Mouse (Mus musculus) inflammation-experienced regulatory T-cells, adult 6 months (primary cell): ENCODE results near the gene Shroom3. TPM values are rescaled to one million over a fixed set of nuclear protein-coding genes. Genes with fewer than 3 reads are reported as not detected.

Source experiments
- ATAC-seq: one replicate; pipeline ENCODE4 v1.8.0; 2017
- polyA plus RNA-seq, 3 experiments: library from polyadenylated mRNA; unstranded; fragments of 100-300 nt; shearing (Covaris generic); gene quantifications; one replicate each; pipeline ENCODE4 v1.2.1; 2017

Shroom3 gene
- polyA plus RNA-seq, 3 experiments from 2014 or later = 0.05 TPM; not detected in 2

DNA sequence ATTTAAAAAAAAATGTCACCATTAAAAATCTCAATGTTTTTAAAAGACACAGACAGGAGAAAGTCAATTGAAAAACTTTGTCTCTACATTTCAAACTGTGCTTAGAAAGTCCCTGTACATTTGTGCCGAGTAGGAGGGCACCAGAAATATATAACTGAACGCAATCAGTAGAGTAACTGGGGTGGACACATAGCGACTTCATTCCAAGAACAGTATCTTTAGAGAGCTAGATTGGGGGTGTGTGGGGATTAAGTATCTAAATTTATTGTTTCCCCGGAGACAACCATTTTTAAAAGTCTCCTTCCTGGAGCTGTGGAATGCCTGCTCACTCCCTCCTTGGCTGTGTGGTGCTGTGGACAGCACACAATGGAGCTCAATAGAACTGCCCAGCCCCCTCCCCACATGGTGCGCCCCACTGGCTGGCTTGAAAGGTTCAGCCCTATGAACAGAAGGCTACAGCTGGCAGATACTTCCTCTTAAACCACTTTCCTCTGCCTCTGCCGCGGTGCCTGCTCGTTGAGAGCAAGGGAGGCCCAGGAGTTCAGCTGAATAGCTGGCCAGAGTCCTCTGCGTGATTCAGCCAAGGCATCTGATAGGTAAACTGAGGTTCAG, 127.8 kb downstream of the Shroom3 start:
- no peak for ATAC-seq

DNA sequence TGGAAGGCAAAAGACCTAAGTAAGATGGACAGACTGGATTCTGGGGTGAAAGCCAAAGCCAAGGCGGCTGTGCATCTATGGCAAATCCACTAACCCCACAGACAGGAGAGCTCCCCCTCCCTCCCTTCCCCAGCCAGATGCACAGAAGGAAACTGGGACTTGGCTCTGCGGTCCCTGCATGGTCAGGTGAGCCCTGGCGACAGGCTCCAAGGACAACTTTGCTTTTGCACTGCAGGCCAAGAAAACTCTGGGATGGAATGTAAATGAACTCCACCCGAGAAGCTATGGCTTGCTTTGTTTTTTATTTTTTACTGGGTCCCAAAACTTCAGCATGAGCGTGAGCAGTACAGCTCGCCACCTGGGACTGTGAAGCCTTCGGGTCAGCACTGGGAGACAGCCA, 128.5 kb downstream of the Shroom3 start:
- no peak for ATAC-seq

DNA sequence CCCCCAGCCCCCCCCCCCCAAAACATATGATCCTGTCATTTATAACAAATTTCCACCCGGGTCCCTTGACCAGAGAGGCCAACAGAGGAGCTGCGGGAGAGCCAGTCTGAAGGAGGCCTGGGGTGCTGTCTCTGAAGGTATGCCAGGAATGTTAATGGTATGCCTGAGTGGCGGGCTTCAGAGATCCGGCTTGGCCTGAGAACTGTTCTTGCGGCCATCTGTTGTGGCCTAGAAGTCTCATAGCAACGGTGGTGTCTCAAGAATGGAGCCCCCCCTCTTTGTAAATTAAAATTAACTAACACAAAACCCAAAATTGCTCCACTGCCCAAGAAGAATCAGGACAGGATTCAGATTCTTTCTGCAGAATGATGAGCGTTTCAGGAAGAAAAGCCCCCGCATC, 129.7 kb downstream of the Shroom3 start:
- ATAC-seq = no peak

- no peak for ATAC-seq
These were observed 130.3 kb downstream of the Shroom3 start for GRCm38 (mm10) chr5:92813562-92813961.

DNA sequence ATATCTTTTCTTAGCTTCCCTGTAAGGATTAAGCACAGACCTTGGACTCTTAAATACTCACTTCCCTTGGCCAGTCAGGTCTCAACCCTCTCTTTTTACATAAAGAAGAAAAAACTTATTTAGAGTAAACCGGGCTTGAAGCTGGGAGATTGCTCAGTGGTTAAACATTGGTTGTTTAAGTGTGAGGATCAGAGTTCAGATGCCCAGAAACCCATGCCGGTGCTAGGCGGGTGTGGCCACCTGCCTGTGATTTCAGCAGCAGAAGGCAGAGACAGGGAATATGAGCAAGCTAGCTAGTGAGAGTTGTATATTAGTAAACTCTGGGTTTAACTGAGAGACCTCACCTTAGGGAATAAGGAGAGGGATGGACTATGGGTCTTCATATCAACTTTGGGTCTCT, 131.4 kb downstream of the Shroom3 start:
- no peak for ATAC-seq

DNA sequence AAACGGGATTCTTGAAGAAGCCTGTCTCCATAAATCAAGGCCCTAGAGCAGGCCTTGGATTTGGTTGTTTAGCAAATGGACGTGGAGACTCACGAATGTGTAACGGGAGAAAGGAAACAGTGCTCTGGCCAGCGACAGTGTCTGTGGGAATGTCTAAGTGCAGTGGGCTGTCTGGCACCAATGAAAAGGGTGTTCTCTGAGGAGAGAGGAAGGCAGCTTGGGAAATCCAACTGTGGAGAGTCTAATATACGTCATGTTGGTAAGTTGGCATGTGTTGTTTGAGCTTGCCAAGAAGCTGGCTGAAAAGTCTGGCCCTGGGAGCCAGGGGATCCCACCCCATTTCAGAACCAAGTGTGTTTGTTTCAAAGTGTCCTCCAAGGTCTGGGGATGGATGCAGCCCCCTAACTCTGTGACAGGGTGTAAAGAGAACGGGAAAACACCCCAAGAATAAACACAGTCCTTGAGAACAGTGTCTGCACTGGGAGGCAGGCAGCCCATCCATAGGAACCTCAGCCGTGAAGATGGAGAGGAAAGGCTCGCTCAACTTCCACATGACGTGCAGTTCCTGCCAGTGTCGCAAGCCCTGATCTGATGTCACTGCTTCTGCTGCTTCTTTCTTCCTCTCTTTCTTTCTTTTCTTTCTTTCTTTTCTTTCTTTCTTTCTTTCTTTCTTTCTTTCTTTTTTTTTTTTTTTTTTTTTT, 134.0 kb downstream of the Shroom3 start:
- no peak for ATAC-seq

- no peak for ATAC-seq
These were observed 138.1 kb downstream of the Shroom3 start for GRCm38 (mm10) chr5:92821370-92821769.

GRCm38 (mm10) chr5:92823495-92823894, 140.3 kb downstream of the Shroom3 start:
- no peak for ATAC-seq

DNA sequence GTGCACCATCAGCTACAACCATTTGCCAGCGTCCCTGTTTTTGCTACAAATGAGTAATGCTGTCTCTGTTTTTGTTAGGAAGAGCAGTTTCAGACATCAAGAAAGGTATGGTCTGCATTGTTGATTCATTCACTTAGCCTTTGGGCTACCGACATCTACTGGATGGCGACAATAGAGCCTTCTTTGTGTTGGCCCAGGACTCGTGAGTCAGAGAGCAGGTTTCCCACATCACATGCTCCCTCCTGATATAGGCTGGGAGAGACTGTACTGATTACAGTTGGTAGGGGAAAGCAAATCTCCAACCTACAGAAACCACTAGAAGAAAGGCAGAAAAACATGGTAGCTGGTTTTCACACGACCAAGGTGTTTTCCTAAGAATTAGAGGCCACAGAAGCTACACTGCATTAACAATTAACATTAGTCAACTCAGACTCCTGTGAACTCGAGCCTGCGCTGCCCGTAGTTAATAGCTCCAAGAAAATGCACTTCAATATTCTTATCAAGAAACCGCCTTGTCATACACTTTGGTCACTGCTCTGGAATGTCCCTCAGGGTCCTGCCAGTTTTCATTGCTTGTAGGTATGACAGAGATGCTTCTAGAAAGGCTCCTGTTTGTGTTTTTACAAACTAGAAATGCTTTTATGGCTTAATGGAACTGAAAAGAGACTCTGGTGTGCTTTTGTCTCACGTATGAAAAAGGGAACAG, 141.2 kb downstream of the Shroom3 start:
- no peak for ATAC-seq

GRCm38 (mm10) chr5:92830391-92830790, 147.2 kb downstream of the Shroom3 start:
- no peak for ATAC-seq

- ATAC-seq = no peak
These were observed 151.3 kb downstream of the Shroom3 start for GRCm38 (mm10) chr5:92834513-92834912.

- ATAC-seq = no peak
These were observed 154.1 kb downstream of the Shroom3 start for GRCm38 (mm10) chr5:92837311-92837710.

GRCm38 (mm10) chr5:92838351-92838784, 155.1 kb downstream of the Shroom3 start:
- no peak for ATAC-seq

- ATAC-seq = no peak
These were observed 156.1 kb downstream of the Shroom3 start for GRCm38 (mm10) chr5:92839314-92839713.

- no peak for ATAC-seq
These were observed 158.2 kb downstream of the Shroom3 start for GRCm38 (mm10) chr5:92841474-92841873.

- no peak for ATAC-seq
These were observed 159.2 kb downstream of the Shroom3 start for GRCm38 (mm10) chr5:92842417-92842816.

DNA sequence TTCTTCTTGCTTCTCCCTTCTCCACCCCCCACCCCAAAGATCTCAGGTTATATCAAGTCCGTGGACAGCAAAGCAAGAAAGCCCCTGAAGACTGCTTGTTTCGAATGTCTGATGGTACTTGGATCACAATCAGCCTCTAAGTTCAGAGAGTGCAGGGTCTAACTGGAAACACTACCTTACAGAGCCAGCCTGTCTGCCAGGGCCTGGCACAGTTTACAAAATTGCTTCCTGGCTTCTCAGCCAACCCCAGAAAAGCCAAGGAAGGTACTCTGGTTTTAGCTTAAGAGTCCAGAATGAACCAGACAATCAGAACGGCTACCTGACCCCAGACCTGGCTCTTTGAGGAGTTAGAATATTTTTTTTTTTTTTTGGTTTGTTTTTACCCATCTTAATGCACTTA, 159.6 kb downstream of the Shroom3 start:
- no peak for ATAC-seq

DNA sequence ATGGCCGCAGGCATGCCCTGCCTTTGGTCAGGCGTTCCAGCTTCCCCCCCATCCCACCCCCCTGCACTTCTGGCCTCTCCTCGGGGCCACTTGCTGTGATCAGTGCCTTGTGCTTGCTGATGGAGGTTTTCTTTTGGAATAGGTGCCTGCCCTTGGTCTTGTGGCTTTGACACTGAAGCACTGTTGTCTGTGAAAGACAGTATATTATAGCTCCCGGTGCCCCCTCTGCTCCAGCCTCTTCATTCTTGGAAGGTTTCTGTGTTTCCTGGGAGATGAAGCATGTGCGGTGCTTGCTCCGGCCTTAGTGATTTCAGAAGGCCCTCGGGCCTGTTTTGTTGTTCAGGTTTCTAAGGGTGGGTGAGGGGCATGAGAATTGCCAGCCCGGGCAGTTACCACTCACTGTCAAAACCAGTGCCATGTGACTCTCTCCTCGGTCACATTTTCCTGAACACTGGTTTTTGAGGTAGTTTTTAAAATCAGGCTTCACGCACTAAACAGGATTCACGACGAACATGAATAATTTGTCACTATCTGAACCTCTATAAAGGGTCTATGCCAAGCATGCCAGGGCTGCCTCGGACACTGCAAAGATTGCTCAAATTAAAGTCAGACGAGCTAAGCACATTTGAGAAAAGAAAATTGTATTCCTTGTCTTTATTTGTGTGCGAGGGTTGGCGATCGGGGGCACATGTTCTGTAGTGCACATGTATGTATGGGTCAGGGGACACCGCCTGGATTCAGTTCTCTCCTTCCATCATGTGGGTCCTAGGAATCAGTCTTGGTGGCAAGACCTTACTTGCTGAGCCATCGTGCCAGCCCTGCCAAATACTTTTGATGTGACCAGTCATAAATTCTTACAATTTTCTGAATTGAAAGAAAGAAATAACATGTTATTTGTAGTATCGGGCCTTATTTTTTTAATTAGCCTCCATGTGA, 160.9 kb downstream of the Shroom3 start:
- no peak for ATAC-seq

GRCm38 (mm10) chr5:92849743-92850142, 166.5 kb downstream of the Shroom3 start:
- ATAC-seq = no peak

DNA sequence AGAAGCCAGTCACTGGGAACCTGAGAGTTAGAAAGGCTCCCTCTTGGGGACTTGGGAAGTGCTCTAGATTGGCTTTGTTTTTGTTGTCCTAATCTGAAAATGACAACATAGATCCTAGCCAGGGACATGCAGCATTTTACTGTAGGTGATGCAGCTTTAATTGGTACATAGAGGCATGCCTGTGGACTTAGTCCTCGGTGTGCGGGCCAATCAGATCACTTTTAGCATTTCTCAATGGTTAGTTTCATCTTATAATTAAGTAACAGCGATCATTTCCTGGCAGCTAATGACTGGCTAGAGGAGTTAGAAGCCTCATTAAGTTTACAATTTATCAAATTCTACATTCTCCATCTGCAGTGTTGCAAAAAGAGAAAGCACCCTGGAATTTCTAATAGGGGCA, 167.7 kb downstream of the Shroom3 start:
- ATAC-seq = no peak

DNA sequence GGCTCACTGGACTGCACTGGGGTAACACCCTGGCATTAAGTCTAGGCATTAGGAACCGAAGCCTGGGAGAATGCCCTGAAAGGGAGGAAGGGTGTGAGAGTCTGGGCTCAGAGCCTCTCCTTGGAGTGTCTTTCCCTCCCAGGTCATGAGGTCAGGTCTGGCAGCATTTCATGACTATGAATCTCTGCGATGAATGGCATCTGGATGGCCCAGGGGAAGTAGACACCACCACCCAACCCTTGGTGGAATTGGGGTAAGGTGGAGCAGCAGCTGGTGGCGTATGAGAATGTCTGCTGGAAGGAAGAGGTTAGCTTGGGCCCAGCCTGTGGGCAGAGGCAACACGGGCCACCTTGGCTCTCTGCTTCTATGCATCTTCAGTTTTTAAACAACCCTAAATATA, 171.7 kb downstream of the Shroom3 start:
- ATAC-seq = no peak

DNA sequence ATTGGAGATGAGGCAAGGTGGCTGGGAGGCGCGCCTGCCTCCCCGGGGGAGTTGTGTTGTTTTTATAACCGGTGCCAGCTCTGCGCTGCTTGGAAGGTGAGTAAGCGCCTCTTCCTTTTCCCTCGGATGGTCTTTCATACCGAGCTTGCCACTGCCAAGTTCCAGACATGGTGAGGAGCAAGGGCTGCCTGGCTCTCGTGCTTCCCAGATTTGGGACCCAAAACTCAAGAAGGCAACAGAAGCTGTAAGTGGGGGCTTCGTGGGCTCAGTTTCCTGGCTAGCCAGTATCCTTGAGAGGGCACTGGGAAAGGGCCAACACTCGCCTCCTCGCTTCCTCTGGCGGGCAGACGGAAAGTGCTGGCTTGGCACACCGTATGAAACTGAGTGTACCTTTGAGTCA, 173.1 kb downstream of the Shroom3 start:
- no peak for ATAC-seq

DNA sequence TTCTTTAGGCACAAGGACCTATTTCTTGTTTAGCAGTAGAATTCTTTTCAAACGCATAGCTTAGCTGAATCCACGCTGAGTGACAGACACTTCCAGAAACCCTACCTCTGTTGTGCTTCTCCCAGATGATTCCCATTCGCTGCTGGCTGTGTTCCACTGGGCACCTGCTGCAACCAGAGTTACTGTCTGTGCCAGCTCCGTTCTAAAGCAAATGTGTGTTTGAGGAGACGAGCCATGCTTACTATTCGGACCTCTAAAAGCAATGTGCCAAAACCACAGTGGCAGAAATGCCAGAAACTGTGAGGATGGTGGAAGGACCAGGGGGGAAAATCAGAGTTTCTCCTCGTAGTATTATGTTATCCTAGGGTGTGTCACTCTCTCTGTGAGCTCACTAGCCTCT, 173.9 kb downstream of the Shroom3 start:
- ATAC-seq = no peak
